Mouse (Mus musculus): ENCODE data around the gene Slc51b. TPM values are rescaled to one million over a fixed set of nuclear protein-coding genes. Genes with fewer than 3 reads are reported as not detected.

Slc51b gene
- 2.3 and 2.7 TPM in 2 replicates for polyA plus RNA-seq (2012; rRNA removed)

DNA sequence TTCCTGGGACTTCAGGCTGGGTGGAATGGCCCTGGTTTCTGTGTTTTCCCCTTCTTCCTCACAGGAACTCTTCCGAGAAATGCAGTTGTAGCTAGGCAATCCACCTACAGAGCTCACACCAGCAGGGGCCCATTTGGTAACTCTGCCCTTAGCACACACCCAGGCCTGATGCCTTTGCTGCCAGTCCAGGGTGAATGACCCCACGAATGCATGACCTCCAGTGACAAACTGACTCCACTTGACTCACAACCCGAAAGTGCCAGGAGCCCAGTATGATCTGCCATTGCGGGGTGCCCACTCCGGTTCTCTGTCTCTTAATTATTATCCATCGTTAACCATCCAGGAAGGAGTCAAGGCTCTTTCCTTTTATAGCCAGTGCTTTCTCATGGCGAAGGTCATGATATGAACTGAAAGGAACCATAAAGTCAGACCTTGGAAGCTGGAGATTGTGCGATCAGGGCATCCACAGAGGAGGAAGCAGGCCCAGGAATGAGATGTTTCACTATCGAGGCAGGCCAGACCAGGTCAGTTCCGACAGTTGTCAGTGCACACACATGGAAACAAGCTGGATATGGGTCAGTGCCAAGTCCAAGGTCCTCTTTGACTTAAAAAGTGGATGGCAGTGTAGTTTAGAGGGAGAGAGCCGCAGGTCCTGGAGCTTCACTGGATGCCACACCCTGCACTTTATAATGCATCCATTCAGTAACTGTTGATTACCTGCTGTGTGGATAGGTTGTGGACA is at the start of gene Slc51b:
Gene Slc51b, minus strand, starts transcription at position 196 of the 742 bp plus-strand sequence.

DNA sequence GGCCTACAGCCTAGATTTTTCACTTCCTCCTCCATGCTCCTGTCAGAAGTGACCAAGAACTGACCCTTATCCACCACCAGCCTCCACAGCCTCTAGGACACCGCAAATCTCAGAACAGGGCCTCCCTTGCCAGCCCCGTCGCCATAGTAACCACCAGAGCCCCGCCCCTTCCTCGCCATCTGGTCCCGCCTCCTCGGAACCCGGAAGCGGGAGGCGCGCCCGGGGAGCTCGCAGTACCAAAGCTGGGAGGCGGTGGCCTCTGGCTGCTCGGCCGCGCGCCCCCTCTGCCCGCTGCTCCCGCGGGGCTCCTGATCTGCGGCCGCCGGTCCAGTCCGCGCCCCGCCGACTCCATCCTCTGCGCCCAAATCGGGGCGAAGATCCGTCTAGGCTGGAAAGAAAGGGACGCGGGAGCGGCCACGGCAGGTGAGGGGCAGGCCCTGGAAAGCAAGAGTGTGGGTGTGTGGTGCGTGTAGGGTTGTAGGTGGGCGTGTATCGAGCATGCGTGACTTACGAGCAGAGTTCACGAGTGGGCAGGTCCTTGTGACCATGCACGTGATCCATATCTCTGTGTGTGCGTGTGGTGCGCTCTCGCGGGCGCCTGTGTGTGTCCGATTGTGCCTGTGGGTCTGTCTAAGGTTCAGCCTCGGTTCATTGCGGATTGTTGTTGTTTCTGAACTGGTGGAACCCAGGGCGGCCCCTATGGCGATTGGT is 38.1 kb upstream of the Slc51b start, which contains the start of gene Spg21:
Gene Spg21, plus strand, starts transcription at position 216 of the 711 bp plus-strand sequence.

DNA sequence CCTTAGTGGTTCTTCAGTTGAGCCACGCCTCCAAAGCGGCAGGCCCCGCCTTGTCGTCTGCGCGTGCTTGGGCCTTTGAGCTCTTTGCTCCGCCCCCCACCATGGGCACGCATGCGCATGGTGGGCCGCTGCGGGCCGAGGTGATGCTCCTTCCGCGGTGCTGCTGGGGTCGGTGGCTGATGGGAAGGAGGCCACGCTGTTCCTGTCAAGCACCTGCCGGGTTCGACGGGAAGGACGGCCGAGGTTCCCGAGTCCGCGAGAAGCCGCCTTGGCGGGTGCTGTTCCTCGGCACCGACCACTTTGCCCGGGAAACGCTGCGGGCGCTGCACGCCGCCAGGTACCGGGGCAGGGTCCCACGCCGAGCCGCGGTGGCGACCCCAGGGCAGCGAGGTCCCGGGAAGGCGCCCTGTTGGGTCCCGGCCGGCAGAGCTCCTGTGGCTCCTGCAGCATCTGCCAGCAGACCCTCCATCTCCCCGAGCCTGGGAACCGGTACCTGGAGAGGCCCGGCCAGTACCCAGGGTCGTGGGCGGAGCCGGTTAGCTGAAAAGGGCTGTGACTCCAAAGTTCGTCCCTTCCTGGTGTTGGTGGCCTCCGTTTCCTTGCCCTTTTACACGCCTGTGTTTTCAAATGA is 13.0 kb upstream of the Slc51b start, which contains the start of gene Mtfmt:
Gene Mtfmt, plus strand, starts transcription at position 112 of the 631 bp plus-strand sequence.

DNA sequence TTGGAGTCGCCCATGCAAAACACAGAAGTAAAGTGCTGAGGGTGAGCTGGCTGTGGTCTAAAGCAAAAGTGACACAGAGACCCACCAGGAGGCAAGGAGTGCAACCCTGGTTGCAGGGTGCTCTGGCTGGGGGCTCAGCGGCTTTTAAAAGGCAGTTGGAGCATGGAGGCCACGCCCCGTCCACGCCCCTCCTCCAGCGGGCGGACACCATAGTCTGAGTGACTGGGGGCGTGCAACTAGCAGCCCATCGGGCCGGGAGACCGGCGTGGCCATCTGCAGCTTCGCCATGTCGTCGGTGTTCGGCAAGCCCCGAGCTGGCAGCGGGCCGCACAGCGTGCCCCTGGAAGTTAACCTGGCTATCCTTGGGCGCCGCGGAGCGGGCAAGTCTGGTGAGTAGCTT is 24.5 kb downstream of the Slc51b start, which contains the start of gene Rasl12:
Gene Rasl12, plus strand, starts transcription at position 228 of the 400 bp plus-strand sequence.

DNA sequence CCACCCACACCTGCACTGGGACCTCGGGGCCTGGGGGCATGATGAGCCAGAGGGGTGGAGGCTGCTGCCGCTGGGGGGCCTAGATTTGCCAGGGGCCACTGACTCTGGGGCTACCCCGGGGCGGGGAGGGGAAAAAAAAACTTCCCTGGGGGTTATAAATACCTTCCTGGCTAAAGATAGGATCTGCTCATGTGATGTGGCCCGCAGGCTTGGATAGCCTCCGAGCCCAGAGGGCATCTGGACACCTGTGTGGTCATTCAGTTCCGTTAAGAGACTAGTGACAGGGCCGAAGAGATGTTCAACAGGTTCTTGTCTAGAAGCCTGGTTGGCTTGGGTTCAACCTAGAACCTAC is 31.2 kb downstream of the Slc51b start, which contains the start of gene Kbtbd13:
Gene Kbtbd13, minus strand, starts transcription at position 40 of the 352 bp plus-strand sequence.

Other genes with a start within 250 kb of the Slc51b start
- gene Parp16, start 227.6 kb downstream of the Slc51b start, polyA plus RNA-seq (2012; rRNA removed): 13.5 and 16.8 TPM in 2 replicates
- gene Cilp, start 157.8 kb downstream of the Slc51b start, polyA plus RNA-seq (2012; rRNA removed): 8.3 and 10.1 TPM in 2 replicates
- gene Clpx, start 128.7 kb downstream of the Slc51b start, polyA plus RNA-seq (2012; rRNA removed): 7.6 and 10.6 TPM in 2 replicates
- gene Pdcd7, start 76.9 kb downstream of the Slc51b start, polyA plus RNA-seq (2012; rRNA removed): 11.4 and 14.9 TPM in 2 replicates
- 0.31 and 0.57 TPM in 2 replicates for gene Ubap1l, start 61.9 kb downstream of the Slc51b start, polyA plus RNA-seq (2012; rRNA removed)
- gene Kbtbd13, start 31.3 kb downstream of the Slc51b start, polyA plus RNA-seq (2012; rRNA removed): 1.3 and 2.0 TPM in 2 replicates
- 6.4 and 8.7 TPM in 2 replicates for gene Rasl12, start 24.4 kb downstream of the Slc51b start, polyA plus RNA-seq (2012; rRNA removed)
- gene Mtfmt, start 12.8 kb upstream of the Slc51b start, polyA plus RNA-seq (2012; rRNA removed): 8.4 and 10.7 TPM in 2 replicates
- gene Spg21, start 38.0 kb upstream of the Slc51b start, polyA plus RNA-seq (2012; rRNA removed): 11.5 and 12.6 TPM in 2 replicates
- not detected in 2 replicates for gene Ankdd1a, start 97.2 kb upstream of the Slc51b start, polyA plus RNA-seq (2012; rRNA removed)
- 13.8 and 17.2 TPM in 2 replicates for gene Plekho2, start 157.1 kb upstream of the Slc51b start, polyA plus RNA-seq (2012; rRNA removed)
- gene Pif1, start 164.2 kb upstream of the Slc51b start, polyA plus RNA-seq (2012; rRNA removed): 3.1 and 4.6 TPM in 2 replicates
- gene Rbpms2, start 206.7 kb upstream of the Slc51b start, polyA plus RNA-seq (2012; rRNA removed): 45.0 and 57.6 TPM in 2 replicates
- gene Oaz2, start 245.0 kb upstream of the Slc51b start, polyA plus RNA-seq (2012; rRNA removed): 82.2 and 94.7 TPM in 2 replicates